Comparison of ENCODE assay signal across 8 mouse cellular contexts in genomic region chr12:112720216-112720615, GRCm38 (mm10). TPM values are rescaled to one million over a fixed set of nuclear protein-coding genes. Genes with fewer than 3 reads are reported as not detected.
DNase-seq lines count a peak whose midpoint lies in the region; ATAC-seq and TF ChIP-seq lines count a peak whose summit lies in the region.

Gene Cep170b (plus strand): TSS chr12:112720455.

- TF ChIP-seq CTCF in gastrocnemius, adult 2 months (IDR thresholded peaks at IDR 0.05) = no peak

- no peak for DNase-seq in gastrocnemius, postnatal 14 days
- DNase-seq in gastrocnemius, adult 2 months = no peak
- DNase-seq in adrenal gland, adult 2 months = no peak
- no peak for DNase-seq in large intestine, adult 2 months (ENCODE audit: low read depth, low spot score)
- DNase-seq in ovary, postnatal 14 days (ENCODE audit: low spot score) = no peak
- no peak for DNase-seq in cerebellum, postnatal 4 days (ENCODE audit: low spot score in 2 of 2)

- no peaks in the 10 kb centered on the region for H3K9me3 ChIP-seq in heart, embryonic 13.5 days
- no peaks in the 10 kb centered on the region for H3K9me3 ChIP-seq in midbrain, embryonic 15.5 days

- no peak within 1 kb of the TSS for H3K4me3 ChIP-seq in gastrocnemius, adult 2 months
- H3K4me3 ChIP-seq in heart, embryonic 13.5 days = peak within 1 kb of the TSS; percentile 82
- H3K4me3 ChIP-seq in midbrain, embryonic 15.5 days = peak within 1 kb of the TSS; percentile 84

- peaks cover 24% of the 10 kb centered on the region for H3K4me1 ChIP-seq in heart, embryonic 13.5 days
- peaks cover 34% of the 10 kb centered on the region for H3K4me1 ChIP-seq in midbrain, embryonic 15.5 days

- peaks cover 47% of the 10 kb centered on the region for H3K27me3 ChIP-seq in heart, embryonic 13.5 days (replicated peaks)
- H3K27me3 ChIP-seq in midbrain, embryonic 15.5 days (replicated peaks) = no peaks in the 10 kb centered on the region

- peak within 1 kb of the TSS; percentile 90 for H3K9ac ChIP-seq in heart, embryonic 13.5 days
- H3K9ac ChIP-seq in midbrain, embryonic 15.5 days = peak within 1 kb of the TSS; percentile 91

- 70% methylated on average over 6 of the region's 6 CpGs for WGBS in heart, embryonic 13.5 days
- WGBS in large intestine, adult 2 months = 37% methylated on average over 6 of the region's 6 CpGs
- WGBS in midbrain, embryonic 15.5 days = 71% methylated on average over 6 of the region's 6 CpGs

- intact Hi-C loops in gastrocnemius, postnatal 14 days (cut with DNase I; ENCODE audit: low total_unique reads) = no loop called here
- intact Hi-C loops in gastrocnemius, adult 2 months (cut with DNase I) = no loop called here

- no peak for ATAC-seq in heart, embryonic 13.5 days (ENCODE audit: extremely low read depth, insufficient number of reproducible peaks, low FRiP score, low TSS enrichment)
- no peak for ATAC-seq in midbrain, embryonic 15.5 days (replicated peaks)

- H3K36me3 ChIP-seq in heart, embryonic 13.5 days = no peaks in the 10 kb centered on the region
- no peaks in the 10 kb centered on the region for H3K36me3 ChIP-seq in midbrain, embryonic 15.5 days (replicated peaks)

- peak within 1 kb of the TSS; percentile 98 for H3K4me2 ChIP-seq in heart, embryonic 13.5 days
- peak within 1 kb of the TSS; percentile 77 for H3K4me2 ChIP-seq in midbrain, embryonic 15.5 days

- no peak within 1 kb of the TSS for H3K27ac ChIP-seq in gastrocnemius, adult 2 months
- H3K27ac ChIP-seq in heart, embryonic 13.5 days (replicated peaks) = peak within 1 kb of the TSS; percentile 73
- H3K27ac ChIP-seq in midbrain, embryonic 15.5 days = no peak within 1 kb of the TSS

RNA-seq across cellular contexts. Expression of gene Cep170b, which starts in this region (rescaled TPM):
- 10 to 100 TPM; 10.9 to 14.4 TPM for total RNA-seq in gastrocnemius, postnatal 14 days (2021)
- 10 to 100 TPM in 1 of 2 experiments, 1 to 10 TPM in 1; 9.8 to 13.6 TPM for total RNA-seq in gastrocnemius, adult 2 months (2021)
- 10 to 100 TPM; 48.8 to 52.1 TPM for total RNA-seq in adrenal gland, adult 2 months (2021)
- 49.0 and 52.5 TPM in 2 replicates for polyA plus RNA-seq in adrenal gland, adult 2 months (2012; rRNA removed)
- polyA plus RNA-seq in heart, embryonic 13.5 days (2015; fragmentation: Nextera tagmentation; extraction: Ambion mirVana) = 4.0 and 4.3 TPM in 2 replicates
- 53.2 and 63.1 TPM in 2 replicates for polyA plus RNA-seq in large intestine, adult 2 months (2012; rRNA removed)
- 51.0 and 53.7 TPM in 2 replicates for polyA plus RNA-seq in midbrain, embryonic 15.5 days (2015; fragmentation: Nextera tagmentation; extraction: Ambion mirVana)
